Mouse (Mus musculus) heart, adult 11 months (tissue): ENCODE results near the gene 2610042L04Rik.
"Not testable (repeated sequence)": the region's sequence is repeated elsewhere in the genome, so short reads cannot be mapped to it uniquely, and the experiment has no call there.

Experiments used
- DNase-seq: peaks from one replicate; pipeline ENCODE4 v3.0.0; 2022

The 2610042L04Rik gene

GRCm38 (mm10) chr14:4334476-4335080 lies at the start of gene 2610042L04Rik:
2610042L04Rik (plus strand) TSS chr14:4334763.
- DNase-seq = not testable (repeated sequence)

- DNase-seq = not testable (repeated sequence)
These were observed 17.6 kb upstream of the 2610042L04Rik start, which contains the start of gene Gm3149 for GRCm38 (mm10) chr14:4316983-4317382. Gm3149 (plus strand) TSS chr14:4317283.

- DNase-seq = not testable (repeated sequence)
These were observed 943 bp downstream of the 2610042L04Rik start for GRCm38 (mm10) chr14:4335506-4335905.

GRCm38 (mm10) chr14:4368991-4369390 lies 34.4 kb downstream of the 2610042L04Rik start:
- DNase-seq = peak; percentile 91

GRCm38 (mm10) chr14:4369691-4370090 lies 35.1 kb downstream of the 2610042L04Rik start:
- peak; percentile 92 for DNase-seq

- DNase-seq = peak; percentile 91
These were observed 43.3 kb downstream of the 2610042L04Rik start for GRCm38 (mm10) chr14:4377871-4378270.

- peak; percentile 94 for DNase-seq
These were observed 51.0 kb downstream of the 2610042L04Rik start for GRCm38 (mm10) chr14:4385606-4386005.

- DNase-seq = peak; percentile 91
These were observed 58.4 kb downstream of the 2610042L04Rik start for GRCm38 (mm10) chr14:4392841-4393530.

- DNase-seq = not testable (repeated sequence)
These were observed 62.7 kb downstream of the 2610042L04Rik start, which contains the start of gene Gm3159 for GRCm38 (mm10) chr14:4397226-4397625. Gm3159 (plus strand) TSS chr14:4397526.

- DNase-seq = peak; percentile 83
These were observed 64.1 kb downstream of the 2610042L04Rik start for GRCm38 (mm10) chr14:4398624-4399023.

GRCm38 (mm10) chr14:4400115-4400789 lies 65.7 kb downstream of the 2610042L04Rik start:
- DNase-seq = peak; percentile 92

GRCm38 (mm10) chr14:4401245-4401644 lies 66.7 kb downstream of the 2610042L04Rik start:
- peak; percentile 93 for DNase-seq

- DNase-seq = peak; percentile 91
These were observed 69.3 kb downstream of the 2610042L04Rik start for GRCm38 (mm10) chr14:4403840-4404239.
